14 mouse cellular contexts compared by ENCODE assay signal in the genomic region with DNA sequence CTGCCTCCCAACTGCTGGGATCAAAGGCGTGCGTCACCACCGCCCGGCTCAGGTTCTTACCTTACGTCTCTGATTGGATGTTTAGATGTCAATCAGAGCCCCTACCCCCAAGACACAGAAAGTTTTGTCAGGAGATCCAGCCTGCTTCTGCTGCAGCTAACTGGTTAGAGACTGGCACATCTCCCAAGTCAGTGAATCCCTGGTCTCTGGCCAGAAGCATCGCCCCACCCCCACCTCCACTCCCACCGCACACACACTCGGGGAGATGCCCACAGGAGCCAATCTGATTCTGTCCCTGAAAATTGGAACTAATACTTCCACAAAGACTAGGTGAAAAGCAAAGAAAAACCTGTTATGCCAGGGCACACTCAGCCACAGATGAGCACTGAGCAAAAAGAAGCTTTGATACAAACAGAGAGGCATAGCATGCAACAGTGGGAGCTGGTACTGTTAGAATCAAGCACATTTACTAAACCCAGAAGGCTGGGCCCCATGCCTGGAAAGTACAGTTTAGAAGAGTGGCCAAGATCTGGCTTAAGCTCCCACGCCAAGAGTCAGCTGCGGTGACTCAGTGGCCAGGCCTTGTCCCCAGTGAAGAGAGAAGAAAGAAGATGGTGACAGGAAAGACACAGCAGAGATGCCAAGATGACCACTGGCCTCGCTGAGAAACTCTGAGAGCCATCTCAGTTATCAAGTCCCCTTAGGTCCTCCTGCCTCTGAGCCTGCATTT.
DNase-seq lines count a peak whose midpoint lies in the region; ATAC-seq and TF ChIP-seq lines count a peak whose summit lies in the region.
"Had no signal": no experiment of that assay in that cellular context is flagged by ENCODE, and none has a peak within 500 bp of the region (broad histone marks: within the 10 kb centered on the region; RNA-seq: fewer than 3 reads in every experiment).

No protein-coding gene starts in this region.

- intact Hi-C loops in heart, adult 2 months (cut with DNase I) = no loop called here

- no peak for TF ChIP-seq EP300 in heart, adult 2 months (IDR thresholded peaks at IDR 0.05; ENCODE audit: insufficient read depth, low read depth, low read length)
- TF ChIP-seq EP300 in stomach, postnatal 0 days (optimal IDR thresholded peaks at IDR 0.05) = no peak

- DNase-seq in heart, adult 11 months = peak; percentile 92
- peak; percentile 41 to 47 for DNase-seq in urinary bladder, postnatal 36 days (ENCODE audit: low spot score in 2 of 2)
- DNase-seq in urinary bladder, postnatal 10 days (ENCODE audit: low spot score) = no peak
- peak; percentile 48 to 54 for DNase-seq in heart, adult 2 months
- DNase-seq in stomach, postnatal 0 days (ENCODE audit: low spot score) = no peak
- DNase-seq in c-Kit-positive CD71-positive TER-119-positive erythroid progenitor cells, embryonic 14.5 days (ENCODE audit: low spot score) = no peak
- no peak for DNase-seq in cerebellum, adult 11 months
- DNase-seq: right cerebral cortex, postnatal 25 days had no signal

- H3K27ac ChIP-seq in heart, embryonic 12.5 days (ENCODE audit: poor library complexity, severe bottlenecking) = no peak overlapping the region
- no peak overlapping the region for H3K27ac ChIP-seq in heart, adult 2 months
- H3K27ac ChIP-seq in stomach, postnatal 0 days (replicated peaks) = peak overlapping the region; percentile 35; the same call in 1 of the 2 replicates
- H3K27ac ChIP-seq: hindbrain, embryonic 14.5 days; kidney, embryonic 15.5 days; neural tube, embryonic 12.5 days had no signal

- no peaks in the 10 kb centered on the region for H3K36me3 ChIP-seq in heart, embryonic 12.5 days
- H3K36me3 ChIP-seq in heart, adult 2 months (ENCODE audit: control insufficient read depth, insufficient read depth, low read length) = no peaks in the 10 kb centered on the region
- no peaks in the 10 kb centered on the region for H3K36me3 ChIP-seq in stomach, postnatal 0 days (ENCODE audit: control insufficient read depth, insufficient read depth, low read length)
- H3K36me3 ChIP-seq: kidney, embryonic 15.5 days; neural tube, embryonic 12.5 days had no signal

- ATAC-seq in heart, embryonic 12.5 days (ENCODE audit: insufficient number of reproducible peaks, low FRiP score) = no peak
- ATAC-seq in stomach, postnatal 0 days (ENCODE audit: low FRiP score, low TSS enrichment) = no peak
- ATAC-seq: Patski had no signal

- 84% methylated on average over 11 of the region's 11 CpGs for WGBS in heart, embryonic 12.5 days
- 82% methylated on average over 11 of the region's 11 CpGs for WGBS in heart, adult 2 months
- 68% methylated on average over 11 of the region's 11 CpGs for WGBS in stomach, postnatal 0 days

- H3K4me3 ChIP-seq in heart, embryonic 12.5 days = no peak overlapping the region
- H3K4me3 ChIP-seq in heart, adult 2 months = no peak overlapping the region
- no peak overlapping the region for H3K4me3 ChIP-seq in stomach, postnatal 0 days (ENCODE audit: low read depth, low read length)
- H3K4me3 ChIP-seq: kidney, embryonic 15.5 days; neural tube, embryonic 12.5 days had no signal

- no peak overlapping the region for H3K9ac ChIP-seq in heart, embryonic 12.5 days
- no peak overlapping the region for H3K9ac ChIP-seq in heart, adult 2 months (ENCODE audit: low read depth, low read length)
- no peak overlapping the region for H3K9ac ChIP-seq in stomach, postnatal 0 days (ENCODE audit: low read length)
- H3K9ac ChIP-seq: hindbrain, embryonic 14.5 days; kidney, embryonic 15.5 days; neural tube, embryonic 12.5 days had no signal

- H3K4me2 ChIP-seq in heart, embryonic 12.5 days = no peak overlapping the region
- no peak overlapping the region for H3K4me2 ChIP-seq in stomach, postnatal 0 days (replicated peaks; ENCODE audit: low read depth)
- H3K4me2 ChIP-seq: hindbrain, embryonic 14.5 days; kidney, embryonic 15.5 days; liver, embryonic 11.5 days; neural tube, embryonic 12.5 days had no signal

- TF ChIP-seq CTCF in heart, adult 2 months (IDR thresholded peaks at IDR 0.05) = no peak
- no peak for TF ChIP-seq CTCF in stomach, postnatal 0 days (IDR thresholded peaks at IDR 0.05; ENCODE audit: low read depth)

- TF ChIP-seq POLR2A in heart, adult 2 months (IDR thresholded peaks at IDR 0.05; ENCODE audit: insufficient read depth, low read depth, low read length) = no peak

- H3K9me3 ChIP-seq in heart, embryonic 12.5 days (replicated peaks) = 0 out of 2 replicates have a peak, but pooled peaks cover 3% of the 10 kb centered on the region
- no peaks in the 10 kb centered on the region for H3K9me3 ChIP-seq in stomach, postnatal 0 days (ENCODE audit: control insufficient read depth, low read length)
- H3K9me3 ChIP-seq: kidney, embryonic 15.5 days; neural tube, embryonic 12.5 days had no signal

- no peaks in the 10 kb centered on the region for H3K27me3 ChIP-seq in heart, embryonic 12.5 days (replicated peaks)
- no peaks in the 10 kb centered on the region for H3K27me3 ChIP-seq in heart, adult 2 months (ENCODE audit: control insufficient read depth, insufficient read depth, low read length)
- H3K27me3 ChIP-seq in stomach, postnatal 0 days (ENCODE audit: control insufficient read depth, insufficient read depth, low read length) = no peaks in the 10 kb centered on the region
- H3K27me3 ChIP-seq: kidney, embryonic 15.5 days; neural tube, embryonic 12.5 days; Patski had no signal

- H3K4me1 ChIP-seq in heart, embryonic 12.5 days (replicated peaks) = peaks cover 2% of the 10 kb centered on the region
- H3K4me1 ChIP-seq in heart, adult 2 months (ENCODE audit: control insufficient read depth, insufficient read depth, low read length) = no peaks in the 10 kb centered on the region; the same call in 1 of the 2 replicates
- no peaks in the 10 kb centered on the region for H3K4me1 ChIP-seq in stomach, postnatal 0 days (replicated peaks; ENCODE audit: control insufficient read depth, insufficient read depth)
- H3K4me1 ChIP-seq: kidney, embryonic 15.5 days had no signal

- H3K79me2 ChIP-seq in heart, adult 2 months (replicated peaks; ENCODE audit: control insufficient read depth, insufficient read depth, low read length) = no peaks in the 10 kb centered on the region

Comparison
In these comparisons a context has a peak if more than half of its experiments do, and no peak if none do; other contexts are left out.
1. DNase-seq: peak in heart, adult 11 months (single experiment), urinary bladder, postnatal 36 days (2 of 2) and heart, adult 2 months (2 of 2); none in urinary bladder, postnatal 10 days (single experiment), stomach, postnatal 0 days (single experiment), c-Kit-positive CD71-positive TER-119-positive erythroid progenitor cells, embryonic 14.5 days (single experiment) and cerebellum, adult 11 months (single experiment).